Mouse (Mus musculus) megakaryocyte, embryonic 14.5 days (primary cell): Measurements from ENCODE around the gene Bcorl1. TPM values are rescaled to one million over a fixed set of nuclear protein-coding genes. Genes with fewer than 3 reads are reported as not detected.
A peak's percentile ranks its signal among the peaks of the same experiment; 100 is the strongest.

Source experiments
- H3K27me3 ChIP-seq: replicated peaks from 2 replicates; pipeline ENCODE3; 2012; ENCODE audit warnings: inconsistent platforms
- H3K36me3 ChIP-seq: replicated peaks from 2 replicates; pipeline ENCODE3; 2012; ENCODE audit warnings: low read length, inconsistent platforms, mixed read lengths
- H3K4me1 ChIP-seq: 2 replicates; pipeline ENCODE4 v1.6.1; 2012; ENCODE audit warnings: inconsistent platforms
- H3K4me3 ChIP-seq: replicated peaks from 2 replicates; pipeline ENCODE3; 2012; ENCODE audit warnings: moderate library complexity, mild to moderate bottlenecking, inconsistent platforms
- H3K9me3 ChIP-seq: 2 replicates; pipeline ENCODE4 v1.6.1; 2012; ENCODE audit warnings: inconsistent platforms
- FLI1 ChIP-seq: IDR thresholded peaks from 2 replicates; pipeline ENCODE4 v1.6.1; 2012; ENCODE audit warnings: low read length, inconsistent platforms, mixed read lengths
- GATA1 ChIP-seq: IDR thresholded peaks from 3 replicates; pipeline ENCODE4 v1.6.1; 2012; ENCODE audit warnings: mixed read lengths, low read length, inconsistent platforms, borderline replicate concordance
- polyA plus RNA-seq: library from polyadenylated mRNA; stranded (reverse); fragments of >175 nt; gene quantifications from 2 replicates; pipeline ENCODE4 v1.2.3, GENCODE M21; 2012; ENCODE audit warnings: low replicate concordance; ENCODE audit not compliant: insufficient read depth

Gene Bcorl1
- polyA plus RNA-seq, 1 experiment, result 10.5 TPM

DNA sequence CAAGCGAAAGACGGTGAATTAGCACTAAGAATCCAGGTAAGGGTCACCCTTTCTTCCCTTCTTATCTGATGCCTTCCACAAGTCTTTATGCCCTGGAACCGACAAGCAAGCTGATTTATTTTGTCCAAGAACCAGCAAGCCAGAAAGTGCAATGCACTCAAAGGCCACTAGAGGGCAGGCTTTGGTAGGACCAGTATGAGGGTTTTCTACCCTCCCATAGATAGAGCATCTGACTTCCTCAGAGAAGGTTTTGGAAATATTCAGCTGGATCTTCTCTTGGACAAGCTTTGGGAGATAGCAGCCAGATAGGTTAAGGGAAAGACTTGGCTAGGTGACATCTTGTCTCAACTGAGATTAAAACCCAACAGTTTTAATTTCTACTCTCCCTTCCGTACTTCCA, 81.8 kb downstream of the Bcorl1 start:
- no peak overlapping the region for H3K4me3 ChIP-seq
- no peaks in the 10 kb centered on the region for H3K9me3 ChIP-seq
- H3K36me3 ChIP-seq, result peaks cover 31% of the 10 kb centered on the region
- no peak for TF ChIP-seq FLI1
- TF ChIP-seq GATA1, result no peak
- H3K4me1 ChIP-seq, result peaks cover 47% of the 10 kb centered on the region
- peaks cover 14% of the 10 kb centered on the region for H3K27me3 ChIP-seq

DNA sequence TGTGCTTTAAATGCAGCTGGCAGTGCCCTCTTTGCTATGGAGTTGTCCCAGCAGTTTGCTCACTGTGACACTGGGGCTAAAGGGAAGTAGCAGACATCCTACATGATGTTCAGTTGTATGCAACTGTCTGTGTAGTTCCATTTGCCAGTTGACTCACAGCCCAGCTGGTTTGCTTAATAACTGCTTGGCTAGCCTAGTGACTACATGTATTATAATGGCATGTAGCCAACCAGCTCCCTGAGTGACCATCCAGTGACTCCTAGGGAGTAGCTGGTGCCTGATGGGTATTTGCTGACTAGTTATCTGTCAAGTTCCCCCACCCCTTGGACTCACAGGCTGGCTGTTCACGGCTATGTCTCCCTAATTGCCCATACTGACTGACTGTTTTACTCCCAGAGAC, 82.5 kb downstream of the Bcorl1 start:
- Histone ChIP-seq H3K27me3 (peaks cover 13% of the 10 kb centered on the region), H3K9me3 (no peaks in the 10 kb centered on the region), H3K4me3 (peak overlapping the region; percentile 92), H3K36me3 (peaks cover 24% of the 10 kb centered on the region), H3K4me1 (peaks cover 54% of the 10 kb centered on the region)
- no peak for TF ChIP-seq FLI1
- no peak for TF ChIP-seq GATA1

DNA sequence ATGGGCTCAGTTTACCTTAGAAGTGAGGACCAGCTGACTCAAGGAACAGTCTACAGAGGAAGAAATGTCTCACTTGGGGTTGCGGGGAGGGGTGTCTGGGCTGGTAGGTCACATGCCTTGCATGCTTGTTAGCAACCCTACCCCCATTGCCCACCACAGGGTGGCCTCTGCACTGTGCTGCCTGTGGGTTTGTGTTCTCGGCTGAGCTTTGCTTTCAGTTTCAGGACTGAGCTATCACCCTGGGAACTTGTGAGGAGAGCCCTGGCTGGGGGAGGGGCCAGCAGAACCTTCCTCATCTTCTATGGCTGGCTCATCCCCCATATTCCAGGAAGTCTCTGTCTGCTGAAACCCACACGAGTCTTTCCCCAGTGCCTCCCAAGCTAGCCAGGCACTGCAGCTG, 83.4 kb downstream of the Bcorl1 start:
- peaks cover 56% of the 10 kb centered on the region for H3K4me1 ChIP-seq
- H3K36me3 ChIP-seq, result peaks cover 15% of the 10 kb centered on the region
- no peaks in the 10 kb centered on the region for H3K9me3 ChIP-seq
- TF ChIP-seq GATA1, result no peak
- no peak for TF ChIP-seq FLI1
- H3K27me3 ChIP-seq, result peaks cover 9% of the 10 kb centered on the region
- peak overlapping the region; percentile 92 for H3K4me3 ChIP-seq

DNA sequence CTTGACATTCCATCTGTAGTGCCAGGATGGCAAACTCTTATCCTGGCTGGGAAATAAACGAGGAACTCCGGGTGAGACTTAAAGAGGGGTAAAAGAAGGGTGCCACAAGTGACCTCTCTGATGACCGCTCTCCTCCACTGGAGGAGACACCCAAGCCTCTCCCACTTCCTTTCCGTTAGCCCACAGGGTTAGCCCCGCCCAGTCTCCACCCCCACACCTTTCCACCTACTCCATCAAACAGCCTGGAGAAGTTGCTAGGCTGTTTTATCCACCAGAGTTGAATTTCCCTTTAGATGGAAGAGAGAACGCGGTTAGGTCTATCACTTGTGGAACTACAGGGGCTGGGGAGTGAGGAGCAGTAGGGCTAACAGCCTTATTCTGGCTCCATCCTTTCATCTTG, 84.1 kb downstream of the Bcorl1 start:
- peaks cover 8% of the 10 kb centered on the region for H3K27me3 ChIP-seq
- no peak for TF ChIP-seq GATA1
- TF ChIP-seq FLI1, result no peak
- H3K36me3 ChIP-seq, result peaks cover 10% of the 10 kb centered on the region
- no peaks in the 10 kb centered on the region for H3K9me3 ChIP-seq
- H3K4me1 ChIP-seq, result peaks cover 63% of the 10 kb centered on the region
- peak overlapping the region; percentile 92 for H3K4me3 ChIP-seq

DNA sequence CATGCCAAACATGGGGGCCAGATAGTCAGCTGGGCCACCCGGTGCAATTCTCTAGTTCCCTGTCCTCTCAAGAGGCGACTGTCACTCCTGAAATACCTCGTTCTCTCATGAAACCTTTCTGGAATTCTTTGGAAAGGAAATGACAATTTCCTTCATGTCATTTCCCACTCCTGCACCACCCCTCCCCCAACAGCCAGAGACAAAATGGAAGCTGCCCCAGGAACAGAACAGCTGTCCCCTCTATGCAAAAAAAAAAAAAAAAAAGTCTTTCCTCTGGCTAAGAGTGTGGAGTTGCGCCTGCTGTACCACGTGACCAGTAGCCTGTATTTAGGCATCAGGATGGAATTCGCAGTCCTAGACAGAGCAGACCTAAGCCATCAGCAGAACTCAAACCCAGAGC, 87.1 kb downstream of the Bcorl1 start:
- peaks cover 91% of the 10 kb centered on the region for H3K4me1 ChIP-seq
- H3K27me3 ChIP-seq, result peaks cover 6% of the 10 kb centered on the region
- H3K9me3 ChIP-seq, result no peaks in the 10 kb centered on the region
- H3K36me3 ChIP-seq, result no peaks in the 10 kb centered on the region
- TF ChIP-seq FLI1 (no peak), GATA1 (no peak)
- H3K4me3 ChIP-seq, result peak overlapping the region; percentile 57

DNA sequence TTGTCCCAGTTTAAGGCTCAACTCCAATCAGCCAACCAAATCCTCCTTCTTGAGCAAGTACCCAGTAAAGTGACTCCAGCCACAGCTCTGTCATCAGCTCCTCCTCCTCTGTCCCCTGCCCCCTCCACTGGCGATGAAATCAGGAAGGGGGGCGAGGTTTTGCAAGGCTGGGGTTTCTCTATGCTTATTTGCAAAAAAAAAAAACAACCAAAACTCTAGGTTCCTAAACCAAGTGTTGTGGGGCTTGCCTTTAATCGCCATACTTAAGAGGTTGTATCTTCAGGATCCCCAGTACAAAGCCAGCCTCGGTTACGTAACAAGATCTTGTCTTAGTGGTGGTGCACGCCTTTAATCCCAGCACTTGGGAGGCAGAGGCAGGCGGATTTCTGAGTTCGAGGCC, 87.5 kb downstream of the Bcorl1 start:
- H3K36me3 ChIP-seq, result no peaks in the 10 kb centered on the region
- H3K4me3 ChIP-seq, result peak overlapping the region; percentile 35
- TF ChIP-seq GATA1, result no peak
- no peak for TF ChIP-seq FLI1
- peaks cover 91% of the 10 kb centered on the region for H3K4me1 ChIP-seq
- no peaks in the 10 kb centered on the region for H3K9me3 ChIP-seq
- H3K27me3 ChIP-seq, result peaks cover 7% of the 10 kb centered on the region

DNA sequence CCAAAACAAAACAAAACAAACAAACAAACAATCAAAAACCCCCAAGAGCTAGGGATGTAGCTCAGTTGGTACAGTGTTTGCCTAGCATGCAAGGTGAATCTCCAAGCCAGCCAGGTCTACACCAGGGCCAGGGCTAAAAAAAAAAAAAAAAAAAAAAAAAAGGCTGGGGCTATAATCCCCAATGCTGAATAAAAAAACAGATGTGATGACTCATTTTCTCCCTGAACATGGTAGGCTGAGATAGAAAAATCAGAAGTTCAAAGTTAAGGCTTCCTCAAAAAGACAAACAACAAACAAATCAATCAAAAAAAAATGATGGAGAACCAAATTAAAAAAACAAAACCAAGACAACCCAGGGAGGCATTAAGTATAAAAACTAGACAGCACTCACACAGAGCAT, 87.9 kb downstream of the Bcorl1 start:
- TF ChIP-seq GATA1 (no peak), FLI1 (no peak)
- Histone ChIP-seq H3K36me3 (no peaks in the 10 kb centered on the region), H3K27me3 (peaks cover 7% of the 10 kb centered on the region), H3K4me1 (peaks cover 91% of the 10 kb centered on the region), H3K4me3 (no peak overlapping the region), H3K9me3 (no peaks in the 10 kb centered on the region)

DNA sequence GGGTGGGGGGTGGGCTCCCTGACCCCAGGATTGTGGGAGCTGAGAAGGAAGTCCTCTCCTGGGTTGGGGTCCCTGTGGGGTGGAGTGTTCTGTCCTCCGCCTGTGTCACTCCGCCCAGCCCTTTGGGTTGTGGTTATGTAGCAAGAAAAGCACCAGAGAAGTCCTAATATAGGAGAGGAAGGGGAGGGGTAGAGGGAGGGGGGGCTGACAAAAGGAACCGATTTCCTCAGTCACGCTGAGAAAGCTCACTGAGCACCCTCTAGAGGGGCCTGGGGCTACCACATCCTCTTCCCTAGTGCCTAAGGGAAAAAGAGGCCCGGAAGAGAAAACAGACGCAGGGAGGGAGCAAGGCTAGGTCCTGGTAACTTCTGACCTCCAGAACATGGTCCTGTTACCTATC, 88.4 kb downstream of the Bcorl1 start:
- TF ChIP-seq GATA1, result no peak
- TF ChIP-seq FLI1, result no peak
- Histone ChIP-seq H3K36me3 (no peaks in the 10 kb centered on the region), H3K4me3 (peak overlapping the region; percentile 69), H3K9me3 (no peaks in the 10 kb centered on the region), H3K27me3 (peaks cover 8% of the 10 kb centered on the region), H3K4me1 (peaks cover 91% of the 10 kb centered on the region)

DNA sequence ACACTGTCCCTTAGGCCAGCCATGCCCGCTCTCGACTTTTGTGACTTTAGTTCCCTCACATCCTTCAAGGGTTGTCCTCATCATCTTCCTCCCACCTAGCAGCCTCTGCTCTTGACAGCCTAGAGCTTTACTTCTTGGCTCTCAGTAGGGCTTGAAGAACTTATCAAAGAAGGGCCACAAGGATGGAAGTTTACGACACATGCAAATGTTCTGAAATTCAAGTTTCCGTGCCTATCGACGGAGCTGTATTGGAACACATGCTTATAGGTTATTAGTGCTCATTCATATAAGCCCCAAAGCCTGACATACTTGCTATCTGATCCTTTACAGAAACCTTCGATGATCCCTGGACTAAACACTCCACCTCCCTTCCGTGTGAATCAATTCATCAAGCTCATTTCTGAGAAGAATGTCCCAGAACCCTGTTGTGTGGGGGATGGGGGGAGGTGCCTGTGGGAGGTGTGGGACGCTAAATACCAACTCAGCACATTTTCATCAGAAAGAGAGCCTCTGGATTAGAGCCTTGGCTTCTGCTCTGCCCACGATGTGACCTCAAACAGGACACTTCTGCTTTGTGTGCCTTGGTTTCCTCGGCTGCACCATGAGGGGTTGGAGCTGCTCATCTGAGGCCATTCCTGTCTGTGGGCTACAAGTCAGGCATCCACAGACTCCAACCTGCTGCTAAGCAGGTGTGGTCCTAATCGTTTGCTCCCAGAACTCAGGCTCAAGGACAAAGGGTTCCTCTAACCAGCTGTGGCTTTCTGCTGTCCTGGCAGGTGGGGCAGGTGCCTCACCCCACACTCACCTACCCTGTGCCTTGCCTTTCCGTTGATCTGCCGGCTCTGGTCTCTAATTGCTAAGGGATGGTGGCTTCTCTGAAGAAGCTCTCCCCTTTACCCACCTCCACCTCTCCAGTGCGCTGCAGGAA, 91.7 kb downstream of the Bcorl1 start:
- peak overlapping the region; percentile 83 for H3K4me3 ChIP-seq
- H3K36me3 ChIP-seq, result no peaks in the 10 kb centered on the region
- TF ChIP-seq FLI1 (no peak), GATA1 (no peak)
- H3K4me1 ChIP-seq, result peaks cover 85% of the 10 kb centered on the region
- no peaks in the 10 kb centered on the region for H3K9me3 ChIP-seq
- H3K27me3 ChIP-seq, result peaks cover 14% of the 10 kb centered on the region

DNA sequence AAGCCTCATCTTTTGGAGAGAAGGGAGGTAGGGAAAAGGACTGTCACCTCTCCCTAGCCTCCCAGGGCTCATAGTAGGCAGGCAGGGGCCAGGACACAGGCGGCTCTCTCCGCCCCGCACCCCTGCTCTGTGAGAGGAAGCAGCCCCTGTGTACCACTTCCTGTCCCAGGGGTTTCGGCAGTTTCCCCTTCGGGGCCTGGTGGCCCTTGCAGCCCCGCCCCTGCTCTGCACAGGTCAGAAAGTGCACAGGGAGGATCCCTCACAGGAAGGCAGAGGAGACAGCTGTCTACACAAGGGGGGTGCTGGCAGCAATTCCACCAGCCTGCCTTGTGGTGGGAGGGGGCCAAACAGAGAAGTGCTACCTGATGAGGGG, 92.4 kb downstream of the Bcorl1 start:
- peaks cover 14% of the 10 kb centered on the region for H3K27me3 ChIP-seq
- H3K36me3 ChIP-seq, result no peaks in the 10 kb centered on the region
- H3K4me3 ChIP-seq, result peak overlapping the region; percentile 83
- H3K9me3 ChIP-seq, result no peaks in the 10 kb centered on the region
- TF ChIP-seq GATA1, result no peak
- TF ChIP-seq FLI1, result no peak
- H3K4me1 ChIP-seq, result peaks cover 78% of the 10 kb centered on the region
